Mouse (Mus musculus): ENCODE results near the gene Nek3.
"Not testable (repeated sequence)": the region's sequence is repeated elsewhere in the genome, so short reads cannot be mapped to it uniquely, and the experiment has no call there.

Nek3 gene

GRCm38 (mm10) chr8:22145831-22146230 is 20.4 kb downstream of the Nek3 start:
- DNase-seq (ENCODE audit: low read depth in 2 of 2, low spot score in 2 of 2), result no peak

GRCm38 (mm10) chr8:22143764-22144491 is 22.3 kb downstream of the Nek3 start:
- DNase-seq (ENCODE audit: low read depth in 2 of 2, low spot score in 2 of 2), result no peak

DNA sequence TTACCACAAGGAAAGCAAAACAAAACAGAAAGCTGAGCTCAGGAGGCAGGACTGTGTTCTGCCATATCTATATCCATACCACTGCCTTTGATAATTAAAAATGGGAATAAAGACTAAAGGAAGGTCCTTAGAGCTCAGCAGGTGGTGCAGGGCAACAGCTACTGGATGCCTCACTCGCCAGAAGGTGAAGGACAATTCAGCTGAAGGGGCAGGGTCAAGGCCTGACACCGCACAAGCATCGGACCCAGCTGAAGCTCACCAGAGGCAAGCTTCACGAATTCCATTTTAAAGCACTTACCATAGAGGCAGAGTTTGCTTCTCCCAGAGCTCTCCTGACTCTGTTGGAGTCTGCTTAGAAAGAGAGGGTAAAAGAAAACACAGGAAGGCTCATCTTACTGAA is 23.6 kb downstream of the Nek3 start:
- no peak for DNase-seq (ENCODE audit: low read depth in 2 of 2, low spot score in 2 of 2)

DNA sequence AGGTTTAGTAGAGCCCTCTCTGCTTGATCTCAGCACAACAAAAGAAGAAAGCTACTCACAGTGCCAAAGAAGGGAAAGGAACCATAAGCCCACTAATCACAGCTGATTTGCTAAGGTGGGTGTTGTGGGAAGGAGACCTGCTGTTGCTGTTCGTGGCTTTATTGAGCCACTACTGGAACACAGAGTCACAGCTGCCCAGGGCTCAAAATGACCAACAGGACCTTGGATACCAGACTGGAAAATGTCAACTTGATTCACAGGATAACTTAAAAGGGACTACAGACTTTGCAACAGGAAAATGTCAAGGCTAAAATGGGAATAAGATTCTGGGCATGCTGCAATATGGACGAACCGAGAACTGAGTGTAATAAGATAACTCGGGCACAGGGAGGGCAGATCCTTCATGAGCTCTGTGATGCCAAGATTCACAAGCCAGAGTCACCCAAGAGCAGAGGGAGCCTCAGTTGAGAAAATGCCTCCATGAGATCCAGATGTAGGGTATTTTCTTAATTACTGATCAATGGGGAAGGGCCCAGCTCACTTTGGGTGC is 24.3 kb downstream of the Nek3 start:
- no peak for DNase-seq (ENCODE audit: low read depth in 2 of 2, low spot score in 2 of 2)

DNA sequence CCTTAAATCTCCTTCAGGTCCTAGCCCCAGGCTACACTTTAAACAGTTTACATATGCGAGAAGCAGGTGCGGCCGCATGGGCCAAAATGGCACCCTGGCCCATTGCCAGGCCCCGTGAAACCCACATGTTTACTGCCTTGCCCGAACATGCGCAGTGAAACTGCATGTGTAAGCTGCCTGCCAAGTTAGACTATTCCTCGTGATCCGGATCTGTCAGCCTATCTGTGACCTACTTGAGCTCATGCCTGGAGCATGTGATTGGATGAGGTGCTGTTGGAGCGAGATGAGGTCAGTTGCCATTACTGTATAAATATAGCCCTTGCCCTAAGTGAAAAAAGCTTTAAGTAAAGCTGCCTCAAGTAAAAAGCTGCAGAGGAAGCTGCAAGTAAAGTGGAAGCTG is 29.8 kb downstream of the Nek3 start:
- not testable (repeated sequence) for DNase-seq (ENCODE audit: low read depth in 2 of 2, low spot score in 2 of 2)

GRCm38 (mm10) chr8:22134750-22135135 is 31.5 kb downstream of the Nek3 start:
- no peak for DNase-seq (ENCODE audit: low read depth in 2 of 2, low spot score in 2 of 2)

GRCm38 (mm10) chr8:22134078-22134749 is 32.0 kb downstream of the Nek3 start:
- DNase-seq (ENCODE audit: low read depth in 2 of 2, low spot score in 2 of 2), result no peak

GRCm38 (mm10) chr8:22132062-22132461 is 34.2 kb downstream of the Nek3 start:
- no peak for DNase-seq (ENCODE audit: low read depth in 2 of 2, low spot score in 2 of 2)

GRCm38 (mm10) chr8:22124220-22125152 is 41.7 kb downstream of the Nek3 start, which contains the start of gene Nek5:
Gene Nek5 (minus strand): TSS chr8:22125053.
- peak in 1 of 2 experiments; percentile 13 for DNase-seq (ENCODE audit: low read depth in 2 of 2, low spot score in 2 of 2)

DNA sequence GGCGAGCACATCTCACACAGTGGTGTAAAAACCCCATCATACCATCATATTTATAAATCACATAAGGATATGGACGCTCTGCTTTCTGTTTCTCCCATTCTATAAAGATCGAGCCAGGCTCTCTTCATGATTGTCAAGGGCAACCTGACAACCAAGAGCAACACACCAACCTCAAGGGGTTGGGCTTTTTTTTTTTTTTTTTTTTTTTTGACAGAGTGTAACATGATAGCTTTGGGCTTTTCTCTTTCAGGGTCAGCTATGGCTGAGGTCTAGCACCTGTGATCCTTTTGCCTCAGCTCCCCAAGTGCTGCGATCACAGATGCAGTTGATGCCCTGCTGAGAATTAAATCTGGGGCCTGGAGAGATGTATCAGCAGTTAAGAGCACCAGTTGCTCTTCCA is 59.2 kb downstream of the Nek3 start:
- no peak for DNase-seq (ENCODE audit: low read depth in 2 of 2, low spot score in 2 of 2)

- DNase-seq (ENCODE audit: low read depth in 2 of 2, low spot score in 2 of 2), result no peak
Observed at GRCm38 (mm10) chr8:22091568-22091967, 74.7 kb downstream of the Nek3 start.

- no peak for DNase-seq (ENCODE audit: low read depth in 2 of 2, low spot score in 2 of 2)
Observed at GRCm38 (mm10) chr8:22089226-22089625, 77.0 kb downstream of the Nek3 start.

- DNase-seq (ENCODE audit: low read depth in 2 of 2, low spot score in 2 of 2), result no peak
Observed at GRCm38 (mm10) chr8:22079313-22080007, 86.8 kb downstream of the Nek3 start.

All from CD8-positive naive resting alpha-beta T cell, adult 2 months (primary cell).